24 mouse cellular contexts compared by ENCODE assay signal in genomic region chr15:59225637-59226036, GRCm38 (mm10).
A peak's percentile ranks its signal among the peaks of the same experiment; 100 is the strongest.
DNase-seq lines count a peak whose midpoint lies in the region; ATAC-seq and TF ChIP-seq lines count a peak whose summit lies in the region.
"Had no signal": no experiment of that assay in that cellular context is flagged by ENCODE, and none has a peak within 500 bp of the region (broad histone marks: within the 10 kb centered on the region; RNA-seq: fewer than 3 reads in every experiment).

No protein-coding gene starts in this region.

- dilution Hi-C loops in CH12.LX (cut with MboI; ENCODE audit: extremely low pct_ligation_motif_present, extremely low pct_unique_long_range_greater_than_20kb, low sequenced_read_pairs) = no loop called here

- peaks cover 0 to 7% of the 10 kb centered on the region in 2 experiments; a peak in 1 of 4 replicates for H3K4me1 ChIP-seq in CH12.LX (ENCODE audit: control insufficient read depth in 1 of 2, insufficient read depth in 2 of 2)
- H3K4me1 ChIP-seq in kidney, embryonic 16.5 days (ENCODE audit: insufficient read depth, low read length) = no peaks in the 10 kb centered on the region
- H3K4me1 ChIP-seq: embryonic facial prominence, embryonic 13.5 days; embryonic facial prominence, embryonic 15.5 days; forebrain, embryonic 10.5 days; forebrain, embryonic 12.5 days had no signal

- no peaks in the 10 kb centered on the region for H3K36me3 ChIP-seq in CH12.LX (replicated peaks in 1 of 2; ENCODE audit: control insufficient read depth in 1 of 2, insufficient read depth in 1 of 2, low read length in 1 of 2)
- no peaks in the 10 kb centered on the region for H3K36me3 ChIP-seq in kidney, embryonic 16.5 days (ENCODE audit: insufficient read depth, low read length)
- H3K36me3 ChIP-seq: embryonic facial prominence, embryonic 13.5 days; embryonic facial prominence, embryonic 15.5 days; forebrain, embryonic 10.5 days; forebrain, embryonic 12.5 days; G1E had no signal

- TF ChIP-seq RAD21 in CH12.LX (IDR thresholded peaks at IDR 0.05; ENCODE audit: low read depth, low read length) = no peak

- DNase-seq in CH12.LX (ENCODE audit: extremely low read depth) = peak; percentile 13
- no peak for DNase-seq in gastrocnemius, adult 18-20 months (ENCODE audit: low spot score)
- DNase-seq: adrenal gland, adult 8-10 months; adrenal gland, postnatal 14 days; adrenal gland, postnatal 36 days; cerebellum, adult 11-12 months; cerebellum, adult 2 months; cerebellum, adult 9-10 months; cerebellum, postnatal 10 days; cerebellum, postnatal 25 days; embryo, embryonic 11 days had no signal

- ATAC-seq in common myeloid progenitor, adult 5-6 weeks (replicated peaks; ENCODE audit: low read depth, poor library complexity, severe bottlenecking) = 0 out of 2 replicates have a peak, but pooled peaks have one; percentile 42
- ATAC-seq in megakaryocyte progenitor cell, adult 5-6 weeks (replicated peaks; ENCODE audit: poor library complexity) = 0 out of 2 replicates have a peak, but pooled peaks have one; percentile 31
- no peak for ATAC-seq in kidney, embryonic 16.5 days (ENCODE audit: low FRiP score, low TSS enrichment)
- ATAC-seq: activated CD4-positive, CD25-positive, alpha-beta regulatory T cell, adult 4 months; forebrain, embryonic 14.5 days; forebrain, embryonic 16.5 days; Patski had no signal

- no peak for TF ChIP-seq EP300 in CH12.LX (IDR thresholded peaks at IDR 0.05; ENCODE audit: low read length)

- H3K27ac ChIP-seq in CH12.LX (ENCODE audit: insufficient read depth, low read depth) = no peak overlapping the region
- H3K27ac ChIP-seq in kidney, embryonic 16.5 days (ENCODE audit: low read length) = no peak overlapping the region
- H3K27ac ChIP-seq: embryonic facial prominence, embryonic 13.5 days; embryonic facial prominence, embryonic 15.5 days; forebrain, embryonic 10.5 days; forebrain, embryonic 12.5 days had no signal

- in situ Hi-C loops in CH12.LX (cut with MboI; ENCODE audit: low pct_ligation_motif_present, low pct_unique_long_range_greater_than_20kb, low sequenced_read_pairs) = no loop called here

- WGBS in kidney, embryonic 16.5 days = 86% methylated on average over 6 of the region's 6 CpGs

- H3K9ac ChIP-seq in CH12.LX (ENCODE audit: insufficient read depth, low read depth) = no peak overlapping the region
- H3K9ac ChIP-seq in kidney, embryonic 16.5 days (replicated peaks; ENCODE audit: low read length) = no peak overlapping the region
- H3K9ac ChIP-seq: embryonic facial prominence, embryonic 13.5 days; embryonic facial prominence, embryonic 15.5 days; forebrain, embryonic 12.5 days had no signal

- no peak overlapping the region for H3K4me2 ChIP-seq in CH12.LX (ENCODE audit: insufficient read depth, low read depth, poor library complexity, severe bottlenecking)
- H3K4me2 ChIP-seq in kidney, embryonic 16.5 days (replicated peaks; ENCODE audit: low read depth, low read length) = no peak overlapping the region
- H3K4me2 ChIP-seq: embryonic facial prominence, embryonic 13.5 days; embryonic facial prominence, embryonic 15.5 days; forebrain, embryonic 12.5 days had no signal

- no peak for TF ChIP-seq CTCF in CH12.LX (conservative IDR thresholded peaks at IDR 0.05 in 1 of 2, IDR thresholded peaks at IDR 0.05 in 1 of 2; ENCODE audit: low read depth in 2 of 2, low read length in 2 of 2)

- peaks cover 3% of the 10 kb centered on the region for H3K9me3 ChIP-seq in CH12.LX (replicated peaks; ENCODE audit: low read length)
- H3K9me3 ChIP-seq in kidney, embryonic 16.5 days (ENCODE audit: low read length) = peaks cover 6% of the 10 kb centered on the region; the same call in 1 of the 2 replicates
- H3K9me3 ChIP-seq: embryonic facial prominence, embryonic 13.5 days; embryonic facial prominence, embryonic 15.5 days; forebrain, embryonic 10.5 days; forebrain, embryonic 12.5 days had no signal

- no peaks in the 10 kb centered on the region for H3K79me2 ChIP-seq in CH12.LX (replicated peaks; ENCODE audit: control insufficient read depth, extremely low read depth, insufficient read depth, poor library complexity, severe bottlenecking)

- H3K4me3 ChIP-seq in CH12.LX (replicated peaks in 1 of 3; ENCODE audit: low read depth in 2 of 3, low read length in 2 of 3, poor library complexity in 1 of 3) = no peak overlapping the region
- no peak overlapping the region for H3K4me3 ChIP-seq in kidney, embryonic 16.5 days (ENCODE audit: low read length)
- H3K4me3 ChIP-seq: embryonic facial prominence, embryonic 13.5 days; embryonic facial prominence, embryonic 15.5 days; erythroblast, embryonic 14.5 days; forebrain, embryonic 10.5 days; forebrain, embryonic 12.5 days had no signal

- no peaks in the 10 kb centered on the region for H3K27me3 ChIP-seq in CH12.LX (replicated peaks)
- no peaks in the 10 kb centered on the region for H3K27me3 ChIP-seq in kidney, embryonic 16.5 days (ENCODE audit: insufficient read depth, low read length)
- H3K27me3 ChIP-seq: embryonic facial prominence, embryonic 13.5 days; embryonic facial prominence, embryonic 15.5 days; forebrain, embryonic 12.5 days; Patski had no signal

- TF ChIP-seq POLR2A in CH12.LX (IDR thresholded peaks at IDR 0.05; ENCODE audit: low read depth, low read length) = no peak

TF ChIP-seq in CH12.LX, 34 proteins besides CTCF, POLR2A, EP300 and RAD21:
- TF ChIP-seq USF2 (conservative IDR thresholded peaks at IDR 0.05; ENCODE audit: low read depth, low read length) (no peak), NRF1 (IDR thresholded peaks at IDR 0.05; ENCODE audit: low read depth, low read length) (no peak), MEF2A (IDR thresholded peaks at IDR 0.05; ENCODE audit: borderline replicate concordance, low read depth, low read length) (no peak)
TF ChIP-seq in CH12.LX: peak in this region for 0.
